Comparison of ENCODE assay signal across 14 mouse cellular contexts in the genomic region with DNA sequence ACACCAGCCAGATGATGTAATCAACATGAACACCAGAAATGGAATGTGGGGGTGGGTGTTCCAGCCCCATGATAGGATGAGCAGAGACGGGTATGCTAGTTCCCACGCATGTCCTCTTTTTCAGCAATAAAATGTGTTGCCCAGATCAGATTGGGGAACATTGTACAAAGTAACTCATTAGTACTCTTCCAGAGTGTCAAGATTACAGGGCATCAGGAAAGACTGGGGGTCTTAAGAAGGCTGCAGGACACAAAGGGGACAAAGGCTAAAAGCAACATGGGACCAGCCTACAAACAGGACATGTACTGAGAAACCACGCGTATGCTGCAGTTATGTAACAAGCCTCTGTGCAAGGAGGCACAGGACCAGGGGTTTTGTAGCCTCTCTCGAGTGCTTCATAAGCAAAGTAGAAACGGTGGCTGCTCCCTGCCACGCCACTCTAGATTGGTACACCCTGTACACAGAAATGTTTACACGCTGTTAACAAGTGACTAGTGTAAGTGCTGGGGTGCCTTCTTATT.
DNase-seq lines count a peak whose midpoint lies in the region; ATAC-seq and TF ChIP-seq lines count a peak whose summit lies in the region.
"Had no signal": no experiment of that assay in that cellular context is flagged by ENCODE, and none has a peak within 500 bp of the region (broad histone marks: within the 10 kb centered on the region; RNA-seq: fewer than 3 reads in every experiment).

No protein-coding gene starts in this region.

- peaks cover 15% of the 10 kb centered on the region; the same call in 1 of the 2 replicates for H3K4me1 ChIP-seq in intestine, embryonic 15.5 days (replicated peaks)
- H3K4me1 ChIP-seq in intestine, postnatal 0 days (replicated peaks; ENCODE audit: control insufficient read depth, insufficient read depth, low read length): no peaks in the 10 kb centered on the region
- H3K4me1 ChIP-seq in liver, embryonic 16.5 days (ENCODE audit: control insufficient read depth, low read depth, low read length): peaks cover 16% of the 10 kb centered on the region
- peaks cover 16% of the 10 kb centered on the region for H3K4me1 ChIP-seq in liver, embryonic 11.5 days (replicated peaks; ENCODE audit: control insufficient read depth, insufficient read depth, low read length)
- peaks cover 16% of the 10 kb centered on the region; the same call in 1 of the 2 replicates for H3K4me1 ChIP-seq in stomach, embryonic 15.5 days
- H3K4me1 ChIP-seq in cerebellum, adult 2 months (ENCODE audit: control insufficient read depth, insufficient read depth, low read length): peaks cover 7% of the 10 kb centered on the region; the same call in 1 of the 2 replicates

- no peak overlapping the region for H3K9ac ChIP-seq in intestine, embryonic 15.5 days
- no peak overlapping the region for H3K9ac ChIP-seq in intestine, postnatal 0 days (ENCODE audit: low read depth, low read length)
- H3K9ac ChIP-seq in liver, embryonic 16.5 days (ENCODE audit: low read depth, low read length): no peak overlapping the region
- H3K9ac ChIP-seq in liver, embryonic 11.5 days (ENCODE audit: low read depth, low read length): no peak overlapping the region
- no peak overlapping the region for H3K9ac ChIP-seq in stomach, embryonic 15.5 days
- H3K9ac ChIP-seq: embryonic facial prominence, embryonic 12.5 days; forebrain, embryonic 12.5 days had no signal

- no peaks in the 10 kb centered on the region for H3K9me3 ChIP-seq in intestine, embryonic 15.5 days
- no peaks in the 10 kb centered on the region for H3K9me3 ChIP-seq in intestine, postnatal 0 days (ENCODE audit: control insufficient read depth)
- H3K9me3 ChIP-seq in liver, embryonic 16.5 days (replicated peaks; ENCODE audit: control insufficient read depth, low read length): no peaks in the 10 kb centered on the region
- no peaks in the 10 kb centered on the region for H3K9me3 ChIP-seq in liver, embryonic 11.5 days (ENCODE audit: control insufficient read depth, low read length)
- no peaks in the 10 kb centered on the region for H3K9me3 ChIP-seq in stomach, embryonic 15.5 days
- H3K9me3 ChIP-seq: embryonic facial prominence, embryonic 12.5 days; forebrain, embryonic 12.5 days; G1E; limb, embryonic 10.5 days had no signal

- H3K36me3 ChIP-seq in intestine, embryonic 15.5 days: peaks cover 9% of the 10 kb centered on the region; the same call in 1 of the 2 replicates
- peaks cover 13% of the 10 kb centered on the region for H3K36me3 ChIP-seq in intestine, postnatal 0 days (ENCODE audit: control insufficient read depth, insufficient read depth)
- 0 out of 2 replicates have a peak, but pooled peaks cover 4% of the 10 kb centered on the region for H3K36me3 ChIP-seq in liver, embryonic 16.5 days (ENCODE audit: control insufficient read depth, insufficient read depth)
- no peaks in the 10 kb centered on the region for H3K36me3 ChIP-seq in liver, embryonic 11.5 days (ENCODE audit: control insufficient read depth, insufficient read depth, low read length)
- no peaks in the 10 kb centered on the region for H3K36me3 ChIP-seq in stomach, embryonic 15.5 days

- TF ChIP-seq CTCF in intestine, postnatal 0 days (IDR thresholded peaks at IDR 0.05; ENCODE audit: low read depth): no peak
- TF ChIP-seq CTCF in cerebellum, adult 2 months (IDR thresholded peaks at IDR 0.05; ENCODE audit: borderline replicate concordance, insufficient read depth, low read depth, low read length): no peak

- no peak overlapping the region for H3K4me3 ChIP-seq in intestine, embryonic 15.5 days (replicated peaks)
- no peak overlapping the region for H3K4me3 ChIP-seq in intestine, postnatal 0 days (ENCODE audit: low read depth, low read length)
- no peak overlapping the region for H3K4me3 ChIP-seq in liver, embryonic 16.5 days (ENCODE audit: low read depth, low read length)
- H3K4me3 ChIP-seq in liver, embryonic 11.5 days (ENCODE audit: low read depth, low read length): no peak overlapping the region
- H3K4me3 ChIP-seq in stomach, embryonic 15.5 days (replicated peaks): no peak overlapping the region
- H3K4me3 ChIP-seq in cerebellum, adult 2 months (replicated peaks; ENCODE audit: insufficient read depth, low read depth, low read length): no peak overlapping the region
- H3K4me3 ChIP-seq: embryonic facial prominence, embryonic 12.5 days; forebrain, embryonic 12.5 days; limb, embryonic 10.5 days had no signal

- 64% methylated on average over 8 of the region's 8 CpGs for WGBS in intestine, embryonic 15.5 days
- WGBS in intestine, postnatal 0 days: 61% methylated on average over 8 of the region's 8 CpGs
- WGBS in liver, embryonic 16.5 days (ENCODE audit: insufficient replicate concordance): 53% methylated on average over 8 of the region's 8 CpGs
- WGBS in liver, embryonic 11.5 days: 77% methylated on average over 8 of the region's 8 CpGs
- WGBS in stomach, embryonic 15.5 days: 68% methylated on average over 8 of the region's 8 CpGs
- 83% methylated on average over 8 of the region's 8 CpGs for WGBS in cerebellum, adult 2 months

- no peak overlapping the region for H3K27ac ChIP-seq in intestine, embryonic 15.5 days
- no peak overlapping the region for H3K27ac ChIP-seq in intestine, postnatal 0 days (ENCODE audit: low read depth, low read length)
- no peak overlapping the region for H3K27ac ChIP-seq in liver, embryonic 16.5 days (ENCODE audit: low read length)
- no peak overlapping the region for H3K27ac ChIP-seq in liver, embryonic 11.5 days (ENCODE audit: low read depth, low read length)
- H3K27ac ChIP-seq in stomach, embryonic 15.5 days: no peak overlapping the region
- no peak overlapping the region for H3K27ac ChIP-seq in cerebellum, adult 2 months (ENCODE audit: insufficient read depth, low read length)
- H3K27ac ChIP-seq: embryonic facial prominence, embryonic 12.5 days; limb, embryonic 10.5 days had no signal

- no peak for DNase-seq in liver, embryonic 11.5 days (ENCODE audit: low spot score)
- DNase-seq in layer of hippocampus, postnatal 36 days: peak; percentile 46 to 50
- no peak for DNase-seq in cerebellum, adult 2 months
- no peak for DNase-seq in kidney, adult 8-10 months
- DNase-seq: cerebellum, postnatal 14 days; heart, postnatal 36 days had no signal

- no peaks in the 10 kb centered on the region for H3K27me3 ChIP-seq in intestine, embryonic 15.5 days (replicated peaks)
- H3K27me3 ChIP-seq in intestine, postnatal 0 days (replicated peaks; ENCODE audit: control insufficient read depth, insufficient read depth, low read length): no peaks in the 10 kb centered on the region
- no peaks in the 10 kb centered on the region for H3K27me3 ChIP-seq in liver, embryonic 16.5 days (ENCODE audit: control insufficient read depth, insufficient read depth, low read depth, low read length)
- no peaks in the 10 kb centered on the region for H3K27me3 ChIP-seq in liver, embryonic 11.5 days (replicated peaks; ENCODE audit: control insufficient read depth, insufficient read depth, low read length)
- H3K27me3 ChIP-seq in stomach, embryonic 15.5 days (replicated peaks): no peaks in the 10 kb centered on the region
- H3K27me3 ChIP-seq in cerebellum, adult 2 months (ENCODE audit: control insufficient read depth, insufficient read depth, low read length): no peaks in the 10 kb centered on the region
- H3K27me3 ChIP-seq: embryonic facial prominence, embryonic 12.5 days had no signal

- 0 out of 2 replicates have a peak, but pooled peaks have one; percentile 15 for ATAC-seq in intestine, embryonic 15.5 days
- no peak for ATAC-seq in intestine, postnatal 0 days
- peak; percentile 49 for ATAC-seq in liver, embryonic 16.5 days (ENCODE audit: low read depth)
- no peak for ATAC-seq in liver, embryonic 11.5 days (replicated peaks; ENCODE audit: low FRiP score)
- ATAC-seq in stomach, embryonic 15.5 days (ENCODE audit: insufficient read depth, low FRiP score, low read depth): peak; percentile 36; the same call in 1 of the 2 replicates

- H3K4me2 ChIP-seq in intestine, embryonic 15.5 days (replicated peaks): no peak overlapping the region
- no peak overlapping the region for H3K4me2 ChIP-seq in intestine, postnatal 0 days (replicated peaks; ENCODE audit: low read depth)
- H3K4me2 ChIP-seq in liver, embryonic 16.5 days (ENCODE audit: low read depth, low read length): 0 out of 2 replicates have a peak overlapping the region, but pooled peaks have one; percentile 0
- H3K4me2 ChIP-seq in liver, embryonic 11.5 days: no peak overlapping the region
- H3K4me2 ChIP-seq in stomach, embryonic 15.5 days: no peak overlapping the region
- H3K4me2 ChIP-seq: embryonic facial prominence, embryonic 12.5 days; forebrain, embryonic 12.5 days had no signal

- TF ChIP-seq POLR2A in cerebellum, adult 2 months (IDR thresholded peaks at IDR 0.05; ENCODE audit: borderline replicate concordance, insufficient read depth, low read length): no peak

Comparison
In these comparisons a context has a peak if more than half of its experiments do, and no peak if none do; other contexts are left out.
1. ATAC-seq: peak in intestine, embryonic 15.5 days (single experiment), liver, embryonic 16.5 days (single experiment) and stomach, embryonic 15.5 days (single experiment); none in intestine, postnatal 0 days (single experiment) and liver, embryonic 11.5 days (single experiment).
2. DNase-seq: peak in layer of hippocampus, postnatal 36 days (2 of 2); none in liver, embryonic 11.5 days (single experiment), cerebellum, adult 2 months (0 of 2) and kidney, adult 8-10 months (0 of 2).